Mouse (Mus musculus): ENCODE measurements around the gene Olfr165. TPM values are rescaled to one million over a fixed set of nuclear protein-coding genes. Genes with fewer than 3 reads are reported as not detected.
"Not testable (repeated sequence)": the region's sequence is repeated elsewhere in the genome, so short reads cannot be mapped to it uniquely, and the experiment has no call there.

Olfr165 gene
- total RNA-seq (2021), result not detected

GRCm38 (mm10) chr16:19423034-19423433 is at the start of gene Olfr165:
TSS of gene Olfr165 (minus strand) at chr16:19423134.
- no peak for DNase-seq

GRCm38 (mm10) chr16:19464365-19464764 is 41.4 kb upstream of the Olfr165 start:
- no peak for DNase-seq

GRCm38 (mm10) chr16:19458741-19459140 is 35.8 kb upstream of the Olfr165 start:
- not testable (repeated sequence) for DNase-seq

GRCm38 (mm10) chr16:19387984-19388383 is 35.0 kb downstream of the Olfr165 start:
- no peak for DNase-seq

Other genes with a start within 250 kb of the Olfr165 start
- not detected for gene Olfr164, start 109.1 kb downstream of the Olfr165 start, total RNA-seq (2021)
- gene Olfr166, start 60.6 kb upstream of the Olfr165 start, total RNA-seq (2021), result not detected
- gene Olfr167, start 99.1 kb upstream of the Olfr165 start, total RNA-seq (2021), result not detected
- not detected for gene Olfr168, start 112.4 kb upstream of the Olfr165 start, total RNA-seq (2021)
- gene Olfr169, start 148.7 kb upstream of the Olfr165 start, total RNA-seq (2021), result not detected
- gene Olfr170, start 188.7 kb upstream of the Olfr165 start, total RNA-seq (2021), result not detected
- not detected for gene Olfr171, start 206.8 kb upstream of the Olfr165 start, total RNA-seq (2021)